Mouse (Mus musculus): Measurements from ENCODE around the gene Dcakd. TPM values are rescaled to one million over a fixed set of nuclear protein-coding genes. Genes with fewer than 3 reads are reported as not detected.
"Not testable (repeated sequence)": the region's sequence is repeated elsewhere in the genome, so short reads cannot be mapped to it uniquely, and the experiment has no call there.

Dcakd gene
- polyA plus RNA-seq, 1 experiment from 2014 or later = 183 TPM

GRCm38 (mm10) chr11:102990152-102990663 is 37.9 kb downstream of the Dcakd start:
- no peak overlapping the region; the same call in 1 of the 2 replicates for H3K9ac ChIP-seq (replicated peaks; ENCODE audit: low read length)
- no peak overlapping the region for H3K27ac ChIP-seq (replicated peaks; ENCODE audit: low read depth, low read length)
- DNase-seq (peak; percentile 69), ATAC-seq (ENCODE audit: low FRiP score, low TSS enrichment) (no peak)
- peak overlapping the region; percentile 63 for H3K4me2 ChIP-seq (ENCODE audit: low read length)
- H3K27me3 ChIP-seq (ENCODE audit: control insufficient read depth, insufficient read depth, low read length) = peaks cover 12% of the 10 kb centered on the region
- 2% methylated on average over 29 of the region's 29 CpGs for WGBS
- H3K9me3 ChIP-seq (ENCODE audit: control insufficient read depth, low read length) = no peaks in the 10 kb centered on the region
- peaks cover 28% of the 10 kb centered on the region for H3K4me1 ChIP-seq (ENCODE audit: control insufficient read depth, insufficient read depth, low read length)
- H3K36me3 ChIP-seq (ENCODE audit: control insufficient read depth, insufficient read depth, low read length) = peaks cover 13% of the 10 kb centered on the region
- H3K4me3 ChIP-seq (replicated peaks; ENCODE audit: low read depth, low read length) = peak overlapping the region; percentile 28

GRCm38 (mm10) chr11:102989641-102990151 is 38.4 kb downstream of the Dcakd start:
- H3K9ac ChIP-seq (replicated peaks; ENCODE audit: low read length) = no peak overlapping the region; the same call in 1 of the 2 replicates
- H3K4me2 ChIP-seq (ENCODE audit: low read length) = peak overlapping the region; percentile 63
- H3K36me3 ChIP-seq (ENCODE audit: control insufficient read depth, insufficient read depth, low read length) = peaks cover 8% of the 10 kb centered on the region
- peak overlapping the region; percentile 28 for H3K4me3 ChIP-seq (replicated peaks; ENCODE audit: low read depth, low read length)
- ATAC-seq (ENCODE audit: low FRiP score, low TSS enrichment) (no peak), DNase-seq (peak; percentile 58)
- 2% methylated on average over 28 of the region's 28 CpGs for WGBS
- no peak overlapping the region for H3K27ac ChIP-seq (replicated peaks; ENCODE audit: low read depth, low read length)
- peaks cover 28% of the 10 kb centered on the region for H3K4me1 ChIP-seq (ENCODE audit: control insufficient read depth, insufficient read depth, low read length)
- H3K27me3 ChIP-seq (ENCODE audit: control insufficient read depth, insufficient read depth, low read length) = peaks cover 12% of the 10 kb centered on the region
- H3K9me3 ChIP-seq (ENCODE audit: control insufficient read depth, low read length) = no peaks in the 10 kb centered on the region

GRCm38 (mm10) chr11:102985160-102985559 is 43.0 kb downstream of the Dcakd start:
- no peak for ATAC-seq (ENCODE audit: low FRiP score, low TSS enrichment)

GRCm38 (mm10) chr11:102984615-102985014 is 43.5 kb downstream of the Dcakd start:
- 56% methylated on average over 4 of the region's 4 CpGs for WGBS
- Histone ChIP-seq H3K4me1 (ENCODE audit: control insufficient read depth, insufficient read depth, low read length) (peaks cover 1% of the 10 kb centered on the region; the same call in 1 of the 2 replicates), H3K9ac (replicated peaks; ENCODE audit: low read length) (no peak overlapping the region; the same call in 1 of the 2 replicates), H3K27ac (replicated peaks; ENCODE audit: low read depth, low read length) (no peak overlapping the region), H3K4me2 (ENCODE audit: low read length) (no peak overlapping the region), H3K9me3 (ENCODE audit: control insufficient read depth, low read length) (no peaks in the 10 kb centered on the region), H3K27me3 (ENCODE audit: control insufficient read depth, insufficient read depth, low read length) (peaks cover 8% of the 10 kb centered on the region), H3K4me3 (replicated peaks; ENCODE audit: low read depth, low read length) (no peak overlapping the region), H3K36me3 (ENCODE audit: control insufficient read depth, insufficient read depth, low read length) (no peaks in the 10 kb centered on the region)
- DNase-seq = no peak
- no peak for ATAC-seq (ENCODE audit: low FRiP score, low TSS enrichment)

More at GRCm38 (mm10) chr11:102985160-102985559, 43.0 kb downstream of the Dcakd start:
- H3K9me3 ChIP-seq (ENCODE audit: control insufficient read depth, low read length) = no peaks in the 10 kb centered on the region
- H3K4me1 ChIP-seq (ENCODE audit: control insufficient read depth, insufficient read depth, low read length) = peaks cover 7% of the 10 kb centered on the region; the same call in 1 of the 2 replicates
- no peaks in the 10 kb centered on the region for H3K36me3 ChIP-seq (ENCODE audit: control insufficient read depth, insufficient read depth, low read length)
- no peak overlapping the region for H3K4me3 ChIP-seq (replicated peaks; ENCODE audit: low read depth, low read length)
- no peak overlapping the region for H3K4me2 ChIP-seq (ENCODE audit: low read length)
- DNase-seq = no peak
- 54% methylated on average over 6 of the region's 6 CpGs for WGBS
- no peak overlapping the region for H3K9ac ChIP-seq (replicated peaks; ENCODE audit: low read length)
- no peak overlapping the region for H3K27ac ChIP-seq (replicated peaks; ENCODE audit: low read depth, low read length)
- peaks cover 12% of the 10 kb centered on the region for H3K27me3 ChIP-seq (ENCODE audit: control insufficient read depth, insufficient read depth, low read length)

- H3K9ac ChIP-seq (replicated peaks; ENCODE audit: low read length) = no peak overlapping the region
- H3K4me2 ChIP-seq (ENCODE audit: low read length) = no peak overlapping the region
- no peaks in the 10 kb centered on the region for H3K9me3 ChIP-seq (ENCODE audit: control insufficient read depth, low read length)
- peaks cover 3% of the 10 kb centered on the region for H3K27me3 ChIP-seq (ENCODE audit: control insufficient read depth, insufficient read depth, low read length)
- 94% methylated on average over 9 of the region's 9 CpGs for WGBS
- no peaks in the 10 kb centered on the region for H3K36me3 ChIP-seq (ENCODE audit: control insufficient read depth, insufficient read depth, low read length)
- H3K27ac ChIP-seq (replicated peaks; ENCODE audit: low read depth, low read length) = no peak overlapping the region
- H3K4me3 ChIP-seq (replicated peaks; ENCODE audit: low read depth, low read length) = no peak overlapping the region
- H3K4me1 ChIP-seq (ENCODE audit: control insufficient read depth, insufficient read depth, low read length) = no peaks in the 10 kb centered on the region
- ATAC-seq (ENCODE audit: low FRiP score, low TSS enrichment) (no peak), DNase-seq (no peak)
These were observed 44.0 kb downstream of the Dcakd start for GRCm38 (mm10) chr11:102984086-102984485.

GRCm38 (mm10) chr11:102981151-102981890 is 46.8 kb downstream of the Dcakd start:
- no peak overlapping the region for H3K27ac ChIP-seq (replicated peaks; ENCODE audit: low read depth, low read length)
- no peak overlapping the region for H3K4me2 ChIP-seq (ENCODE audit: low read length)
- H3K27me3 ChIP-seq (ENCODE audit: control insufficient read depth, insufficient read depth, low read length) = no peaks in the 10 kb centered on the region
- H3K4me1 ChIP-seq (ENCODE audit: control insufficient read depth, insufficient read depth, low read length) = no peaks in the 10 kb centered on the region
- no peak overlapping the region for H3K4me3 ChIP-seq (replicated peaks; ENCODE audit: low read depth, low read length)
- DNase-seq (no peak), ATAC-seq (ENCODE audit: low FRiP score, low TSS enrichment) (no peak)
- WGBS = 69% methylated on average over 10 of the region's 10 CpGs
- no peaks in the 10 kb centered on the region for H3K36me3 ChIP-seq (ENCODE audit: control insufficient read depth, insufficient read depth, low read length)
- no peaks in the 10 kb centered on the region for H3K9me3 ChIP-seq (ENCODE audit: control insufficient read depth, low read length)
- H3K9ac ChIP-seq (replicated peaks; ENCODE audit: low read length) = no peak overlapping the region

- no peaks in the 10 kb centered on the region for H3K4me1 ChIP-seq (ENCODE audit: control insufficient read depth, insufficient read depth, low read length)
- no peaks in the 10 kb centered on the region for H3K27me3 ChIP-seq (ENCODE audit: control insufficient read depth, insufficient read depth, low read length)
- no peak overlapping the region for H3K4me2 ChIP-seq (ENCODE audit: low read length)
- no peaks in the 10 kb centered on the region for H3K36me3 ChIP-seq (ENCODE audit: control insufficient read depth, insufficient read depth, low read length)
- H3K9ac ChIP-seq (replicated peaks; ENCODE audit: low read length) = no peak overlapping the region
- H3K4me3 ChIP-seq (replicated peaks; ENCODE audit: low read depth, low read length) = no peak overlapping the region
- DNase-seq (no peak), ATAC-seq (ENCODE audit: low FRiP score, low TSS enrichment) (no peak)
- no peak overlapping the region for H3K27ac ChIP-seq (replicated peaks; ENCODE audit: low read depth, low read length)
- no peaks in the 10 kb centered on the region for H3K9me3 ChIP-seq (ENCODE audit: control insufficient read depth, low read length)
- 47% methylated on average over 6 of the region's 6 CpGs for WGBS
These were observed 50.0 kb downstream of the Dcakd start for GRCm38 (mm10) chr11:102978052-102978666.

GRCm38 (mm10) chr11:102975966-102976365 is 52.2 kb downstream of the Dcakd start:
- H3K4me1 ChIP-seq (ENCODE audit: control insufficient read depth, insufficient read depth, low read length); H3K4me3 ChIP-seq (replicated peaks; ENCODE audit: low read depth, low read length); H3K9ac ChIP-seq (replicated peaks; ENCODE audit: low read length); H3K27ac ChIP-seq (replicated peaks; ENCODE audit: low read depth, low read length); ATAC-seq (ENCODE audit: low FRiP score, low TSS enrichment); H3K36me3 ChIP-seq (ENCODE audit: control insufficient read depth, insufficient read depth, low read length); H3K27me3 ChIP-seq (ENCODE audit: control insufficient read depth, insufficient read depth, low read length); H3K4me2 ChIP-seq (ENCODE audit: low read length); DNase-seq; H3K9me3 ChIP-seq (ENCODE audit: control insufficient read depth, low read length): not testable (repeated sequence)
- WGBS = 86% methylated on average over 9 of the region's 9 CpGs

Data from midbrain, embryonic 14.5 days (tissue).